Mouse (Mus musculus): ENCODE measurements at regions not wholly inside any gene's neighbourhood (a gene's known extent, or its start where the extent isn't known, plus 50 kb on each side); places are given as distances from the start of the nearest gene placed in this dataset.

DNA sequence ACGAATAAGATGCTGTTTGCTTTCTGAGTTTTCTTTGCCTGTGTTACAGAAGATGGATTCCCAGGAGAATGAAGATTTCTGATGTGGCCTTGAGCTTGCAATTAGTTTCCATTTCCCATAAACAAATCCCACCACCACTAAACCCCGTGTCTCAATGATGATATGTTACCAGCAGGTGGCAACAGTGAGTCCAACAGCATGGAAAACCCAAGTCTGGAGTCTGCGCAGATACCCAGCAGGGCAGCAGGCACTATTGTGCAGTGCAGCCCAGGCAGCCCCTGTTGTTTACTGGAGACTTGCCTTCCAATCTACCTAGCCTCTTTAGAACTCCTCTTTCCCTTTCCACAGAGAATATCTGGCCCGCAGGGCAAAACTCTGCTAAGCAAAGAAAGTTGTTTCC, 62.7 kb downstream of the Bmp2 start:
- no peak overlapping the region for H3K9ac ChIP-seq (ENCODE audit: low read length)
- ATAC-seq (replicated peaks; ENCODE audit: low FRiP score): peak; percentile 86
- no peaks in the 10 kb centered on the region for H3K27me3 ChIP-seq (ENCODE audit: control insufficient read depth, insufficient read depth, low read length)
- H3K4me3 ChIP-seq (ENCODE audit: low read depth, low read length): no peak overlapping the region
- peak; percentile 78 for DNase-seq (ENCODE audit: low spot score)
- H3K4me1 ChIP-seq (replicated peaks; ENCODE audit: control insufficient read depth, insufficient read depth, low read length): no peaks in the 10 kb centered on the region
- no peak overlapping the region for H3K4me2 ChIP-seq (ENCODE audit: low read depth, low read length, severe bottlenecking)
- H3K36me3 ChIP-seq (ENCODE audit: control insufficient read depth, insufficient read depth, low read length): no peaks in the 10 kb centered on the region
- no peaks in the 10 kb centered on the region for H3K9me3 ChIP-seq (ENCODE audit: control insufficient read depth, low read length)
- no peak overlapping the region for H3K27ac ChIP-seq (ENCODE audit: low read depth, low read length)
- 20% methylated on average over 4 of the region's 4 CpGs for WGBS

DNA sequence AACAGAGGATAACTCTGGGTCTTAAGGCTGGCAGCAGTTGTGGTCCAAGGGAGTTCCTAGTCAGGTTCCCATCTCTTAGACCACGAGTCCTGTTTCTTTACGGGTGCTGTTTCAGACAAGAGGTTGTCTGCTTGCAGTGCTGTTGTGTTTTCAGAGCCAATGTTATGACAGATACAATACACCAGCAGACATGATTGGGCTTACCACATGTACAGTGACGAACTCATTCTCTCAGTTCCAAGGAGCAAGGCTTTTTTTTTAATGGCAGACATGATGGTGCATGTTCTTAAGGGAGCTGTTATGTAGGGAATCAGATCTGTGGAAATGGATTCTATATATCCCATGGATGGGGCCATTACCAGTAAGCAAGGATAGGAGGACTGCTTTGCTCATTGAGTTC, 63.3 kb downstream of the Bmp2 start:
- ATAC-seq (replicated peaks; ENCODE audit: low FRiP score): no peak
- H3K4me3 ChIP-seq (ENCODE audit: low read depth, low read length): no peak overlapping the region
- 84% methylated on average over 3 of the region's 3 CpGs for WGBS

DNA sequence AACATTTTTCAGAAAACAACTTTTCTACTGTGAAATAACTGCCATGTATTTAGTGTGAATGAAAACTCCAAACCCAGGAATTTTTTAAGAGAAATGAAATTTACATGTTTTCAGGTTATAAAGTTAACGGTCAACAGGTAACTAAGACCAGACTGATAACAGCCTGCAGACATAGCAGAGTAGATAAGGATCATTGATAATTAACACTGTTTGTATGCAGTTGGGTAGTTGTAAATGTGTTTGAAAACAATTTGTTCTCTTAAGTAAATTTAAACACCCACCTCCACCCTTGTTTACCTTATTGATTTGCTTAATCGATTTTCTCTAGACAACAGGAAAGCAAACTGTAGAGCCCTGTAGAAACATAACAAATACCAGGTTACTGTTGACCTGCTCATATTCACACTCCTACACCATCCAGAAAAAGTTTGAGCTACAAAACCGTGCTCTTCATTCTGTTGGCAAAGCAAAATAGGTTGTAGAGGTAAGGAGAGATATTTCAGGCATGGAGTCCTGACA, 65.4 kb downstream of the Bmp2 start:
- no peaks in the 10 kb centered on the region for H3K36me3 ChIP-seq (ENCODE audit: control insufficient read depth, insufficient read depth, low read length)
- H3K4me3 ChIP-seq (ENCODE audit: low read depth, low read length): no peak overlapping the region
- 88% methylated on average over 3 of the region's 3 CpGs for WGBS
- ATAC-seq (replicated peaks; ENCODE audit: low FRiP score) (no peak), DNase-seq (ENCODE audit: low spot score) (no peak)
- no peak overlapping the region for H3K9ac ChIP-seq (ENCODE audit: low read length)
- no peaks in the 10 kb centered on the region for H3K4me1 ChIP-seq (replicated peaks; ENCODE audit: control insufficient read depth, insufficient read depth, low read length)
- no peak overlapping the region for H3K27ac ChIP-seq (ENCODE audit: low read depth, low read length)
- H3K4me2 ChIP-seq (ENCODE audit: low read depth, low read length, severe bottlenecking): no peak overlapping the region
- H3K27me3 ChIP-seq (ENCODE audit: control insufficient read depth, insufficient read depth, low read length): no peaks in the 10 kb centered on the region
- no peaks in the 10 kb centered on the region for H3K9me3 ChIP-seq (ENCODE audit: control insufficient read depth, low read length)

More for the DNA sequence above, 63.3 kb downstream of the Bmp2 start:
- no peak overlapping the region for H3K4me2 ChIP-seq (ENCODE audit: low read depth, low read length, severe bottlenecking)
- H3K27me3 ChIP-seq (ENCODE audit: control insufficient read depth, insufficient read depth, low read length): no peaks in the 10 kb centered on the region
- no peak overlapping the region for H3K9ac ChIP-seq (ENCODE audit: low read length)
- DNase-seq (ENCODE audit: low spot score): no peak
- H3K27ac ChIP-seq (ENCODE audit: low read depth, low read length): no peak overlapping the region
- H3K9me3 ChIP-seq (ENCODE audit: control insufficient read depth, low read length): no peaks in the 10 kb centered on the region
- H3K36me3 ChIP-seq (ENCODE audit: control insufficient read depth, insufficient read depth, low read length): no peaks in the 10 kb centered on the region
- H3K4me1 ChIP-seq (replicated peaks; ENCODE audit: control insufficient read depth, insufficient read depth, low read length): no peaks in the 10 kb centered on the region

GRCm38 (mm10) chr2:133622523-133622922, 70.6 kb downstream of the Bmp2 start:
- Histone ChIP-seq H3K36me3 (ENCODE audit: control insufficient read depth, insufficient read depth, low read length) (no peaks in the 10 kb centered on the region), H3K4me2 (ENCODE audit: low read depth, low read length, severe bottlenecking) (no peak overlapping the region), H3K9ac (ENCODE audit: low read length) (no peak overlapping the region), H3K4me1 (replicated peaks; ENCODE audit: control insufficient read depth, insufficient read depth, low read length) (no peaks in the 10 kb centered on the region), H3K9me3 (ENCODE audit: control insufficient read depth, low read length) (no peaks in the 10 kb centered on the region), H3K27me3 (ENCODE audit: control insufficient read depth, insufficient read depth, low read length) (no peaks in the 10 kb centered on the region), H3K4me3 (ENCODE audit: low read depth, low read length) (no peak overlapping the region), H3K27ac (ENCODE audit: low read depth, low read length) (no peak overlapping the region)
- ATAC-seq (replicated peaks; ENCODE audit: low FRiP score) (no peak), DNase-seq (ENCODE audit: low spot score) (no peak)
- 28% methylated on average over 2 of the region's 2 CpGs for WGBS

DNA sequence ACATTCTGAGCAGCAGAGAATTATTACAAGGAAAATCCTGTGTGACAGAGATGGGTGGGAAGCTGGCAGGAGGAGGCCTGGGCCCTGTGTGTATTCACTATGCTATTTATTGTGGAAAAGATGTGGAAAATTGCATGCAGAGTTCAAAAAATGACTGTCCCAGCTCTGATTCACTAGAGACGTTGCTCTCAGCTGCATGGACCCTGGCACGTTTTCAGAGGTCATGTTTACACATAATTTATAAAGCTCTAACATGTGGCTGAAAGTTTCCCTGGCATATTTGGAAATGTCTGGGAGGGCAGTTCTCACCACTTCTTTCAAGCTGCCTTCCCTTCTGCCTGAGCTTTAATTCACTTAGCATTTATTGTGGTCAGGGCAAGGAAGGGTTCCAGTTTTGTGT, 73.6 kb downstream of the Bmp2 start:
- no peak overlapping the region for H3K27ac ChIP-seq (ENCODE audit: low read depth, low read length)
- DNase-seq (ENCODE audit: low spot score) (no peak), ATAC-seq (replicated peaks; ENCODE audit: low FRiP score) (no peak)
- H3K4me2 ChIP-seq (ENCODE audit: low read depth, low read length, severe bottlenecking): no peak overlapping the region
- no peaks in the 10 kb centered on the region for H3K4me1 ChIP-seq (replicated peaks; ENCODE audit: control insufficient read depth, insufficient read depth, low read length)
- WGBS: 86% methylated on average over 2 of the region's 2 CpGs
- H3K36me3 ChIP-seq (ENCODE audit: control insufficient read depth, insufficient read depth, low read length): no peaks in the 10 kb centered on the region
- H3K4me3 ChIP-seq (ENCODE audit: low read depth, low read length): no peak overlapping the region
- no peak overlapping the region for H3K9ac ChIP-seq (ENCODE audit: low read length)
- H3K27me3 ChIP-seq (ENCODE audit: control insufficient read depth, insufficient read depth, low read length): no peaks in the 10 kb centered on the region
- no peaks in the 10 kb centered on the region for H3K9me3 ChIP-seq (ENCODE audit: control insufficient read depth, low read length)

- H3K36me3 ChIP-seq (ENCODE audit: control insufficient read depth, insufficient read depth, low read length): no peaks in the 10 kb centered on the region
- no peak for ATAC-seq (replicated peaks; ENCODE audit: low FRiP score)
- H3K9ac ChIP-seq (ENCODE audit: low read length): no peak overlapping the region
- H3K4me2 ChIP-seq (ENCODE audit: low read depth, low read length, severe bottlenecking): no peak overlapping the region
- H3K4me1 ChIP-seq (replicated peaks; ENCODE audit: control insufficient read depth, insufficient read depth, low read length): no peaks in the 10 kb centered on the region
- WGBS: 76% methylated on average over 6 of the region's 6 CpGs
- no peak overlapping the region for H3K27ac ChIP-seq (ENCODE audit: low read depth, low read length)
- no peak overlapping the region for H3K4me3 ChIP-seq (ENCODE audit: low read depth, low read length)
- no peaks in the 10 kb centered on the region for H3K27me3 ChIP-seq (ENCODE audit: control insufficient read depth, insufficient read depth, low read length)
- no peaks in the 10 kb centered on the region for H3K9me3 ChIP-seq (ENCODE audit: control insufficient read depth, low read length)
- no peak for DNase-seq (ENCODE audit: low spot score)
These were observed 76.9 kb downstream of the Bmp2 start for GRCm38 (mm10) chr2:133628874-133629273.

- no peaks in the 10 kb centered on the region for H3K9me3 ChIP-seq (ENCODE audit: control insufficient read depth, low read length)
- no peaks in the 10 kb centered on the region for H3K4me1 ChIP-seq (replicated peaks; ENCODE audit: control insufficient read depth, insufficient read depth, low read length)
- no peak overlapping the region for H3K9ac ChIP-seq (ENCODE audit: low read length)
- DNase-seq (ENCODE audit: low spot score) (no peak), ATAC-seq (replicated peaks; ENCODE audit: low FRiP score) (no peak)
- no peaks in the 10 kb centered on the region for H3K36me3 ChIP-seq (ENCODE audit: control insufficient read depth, insufficient read depth, low read length)
- H3K4me3 ChIP-seq (ENCODE audit: low read depth, low read length): no peak overlapping the region
- no peaks in the 10 kb centered on the region for H3K27me3 ChIP-seq (ENCODE audit: control insufficient read depth, insufficient read depth, low read length)
- 32% methylated on average over 1 of the region's 1 CpGs for WGBS
- no peak overlapping the region for H3K4me2 ChIP-seq (ENCODE audit: low read depth, low read length, severe bottlenecking)
- no peak overlapping the region for H3K27ac ChIP-seq (ENCODE audit: low read depth, low read length)
These were observed 83.5 kb downstream of the Bmp2 start for GRCm38 (mm10) chr2:133635434-133635833.

- Histone ChIP-seq H3K9me3 (ENCODE audit: control insufficient read depth, low read length) (no peaks in the 10 kb centered on the region), H3K27ac (ENCODE audit: low read depth, low read length) (no peak overlapping the region), H3K9ac (ENCODE audit: low read length) (no peak overlapping the region), H3K4me2 (ENCODE audit: low read depth, low read length, severe bottlenecking) (no peak overlapping the region), H3K4me3 (ENCODE audit: low read depth, low read length) (no peak overlapping the region), H3K27me3 (ENCODE audit: control insufficient read depth, insufficient read depth, low read length) (no peaks in the 10 kb centered on the region), H3K4me1 (replicated peaks; ENCODE audit: control insufficient read depth, insufficient read depth, low read length) (no peaks in the 10 kb centered on the region), H3K36me3 (ENCODE audit: control insufficient read depth, insufficient read depth, low read length) (no peaks in the 10 kb centered on the region)
- WGBS: 90% methylated on average over 6 of the region's 6 CpGs
- ATAC-seq (replicated peaks; ENCODE audit: low FRiP score): no peak
- no peak for DNase-seq (ENCODE audit: low spot score)
These were observed 98.0 kb downstream of the Bmp2 start for GRCm38 (mm10) chr2:133649874-133650481.

- H3K4me3 ChIP-seq (ENCODE audit: low read depth, low read length): no peak overlapping the region
These were observed 114.5 kb downstream of the Bmp2 start for GRCm38 (mm10) chr2:133666331-133667054.

More at GRCm38 (mm10) chr2:133666331-133667054, 114.5 kb downstream of the Bmp2 start:
- H3K9me3 ChIP-seq (ENCODE audit: control insufficient read depth, low read length): no peaks in the 10 kb centered on the region
- 83% methylated on average over 9 of the region's 9 CpGs for WGBS
- DNase-seq (ENCODE audit: low spot score) (no peak), ATAC-seq (replicated peaks; ENCODE audit: low FRiP score) (no peak)
- H3K36me3 ChIP-seq (ENCODE audit: control insufficient read depth, insufficient read depth, low read length): no peaks in the 10 kb centered on the region
- no peak overlapping the region for H3K4me2 ChIP-seq (ENCODE audit: low read depth, low read length, severe bottlenecking)
- H3K4me1 ChIP-seq (replicated peaks; ENCODE audit: control insufficient read depth, insufficient read depth, low read length): no peaks in the 10 kb centered on the region
- H3K27ac ChIP-seq (ENCODE audit: low read depth, low read length): no peak overlapping the region
- H3K27me3 ChIP-seq (ENCODE audit: control insufficient read depth, insufficient read depth, low read length): no peaks in the 10 kb centered on the region
- H3K9ac ChIP-seq (ENCODE audit: low read length): no peak overlapping the region
